Mouse (Mus musculus) hindbrain, postnatal 0 days (tissue): Measurements from ENCODE around the gene Tusc2. TPM values are rescaled to one million over a fixed set of nuclear protein-coding genes. Genes with fewer than 3 reads are reported as not detected.

ENCODE experiments used
- ATAC-seq: fragments of 200-750 bp; cut with Nextera tagmentation; 2 replicates; pipeline ENCODE4 v1.8.0; 2017; ENCODE audit warnings: mild to moderate bottlenecking, moderate TSS enrichment, moderate library complexity
- DNase-seq: peaks from one replicate; pipeline ENCODE4 v3.0.0-alpha.2; 2015; ENCODE audit warnings: low spot score
- H3K27ac ChIP-seq: fragments of 300-500 bp; sonication (generic); 2 replicates; pipeline ENCODE4 v1.5.1; 2014; ENCODE audit warnings: mild to moderate bottlenecking
- H3K27me3 ChIP-seq: fragments of 300-500 bp; sonication (generic); 2 replicates; pipeline ENCODE4 v1.6.1; 2014; ENCODE audit warnings: low read length, mixed read lengths; ENCODE audit not compliant: insufficient read depth
- H3K36me3 ChIP-seq: fragments of 300-500 bp; sonication (generic); 2 replicates; pipeline ENCODE4 v1.6.1; 2014; ENCODE audit warnings: low read length, mixed read lengths; ENCODE audit not compliant: insufficient read depth
- H3K4me1 ChIP-seq: fragments of 300-500 bp; sonication (generic); 2 replicates; pipeline ENCODE4 v1.6.1; 2014; ENCODE audit warnings: antibody characterized with exemption, low read length, mixed read lengths; ENCODE audit not compliant: insufficient read depth
- H3K4me2 ChIP-seq: fragments of 300-500 bp; sonication (generic); 2 replicates; pipeline ENCODE4 v1.6.1; 2014; ENCODE audit warnings: low read depth, mild to moderate bottlenecking, low read length, moderate library complexity, mixed read lengths
- H3K4me3 ChIP-seq: fragments of 300-500 bp; sonication (generic); 2 replicates; pipeline ENCODE4 v1.5.1; 2014; ENCODE audit warnings: low read length
- H3K9ac ChIP-seq: fragments of 300-500 bp; sonication (generic); replicated peaks from 2 replicates; pipeline ENCODE4 v1.6.1; 2014; ENCODE audit warnings: mild to moderate bottlenecking, low read length, moderate library complexity, mixed read lengths
- H3K9me3 ChIP-seq: fragments of 300-500 bp; sonication (generic); 2 replicates; pipeline ENCODE4 v1.6.1; 2016; ENCODE audit warnings: low read length, mixed read lengths
- CTCF ChIP-seq: IDR thresholded peaks from 2 replicates; pipeline ENCODE4 v1.5.1; 2016; ENCODE audit warnings: antibody characterized with exemption, control low read depth, low read depth
- WGBS: fragments of 180-500 bp; shearing (Covaris S2); extraction: QIAGEN DNeasy Blood & Tissue Kit; methylation state at CpG from one replicate; pipeline ENCODE4 v1.1.7; 2014; 5-methylcytosine and 5-hydroxymethylcytosine counted together
- polyA plus RNA-seq: library from polyadenylated mRNA; unstranded; fragments of >200 nt; fragmentation: Nextera tagmentation; extraction: Ambion mirVana; gene quantifications from 2 replicates; pipeline ENCODE4 v1.2.1, GENCODE M21; 2015
- total RNA-seq: library from RNA; depleted of rRNA; stranded (reverse); fragments of >200 nt; gene quantifications from 2 replicates; pipeline ENCODE4 v1.2.3, GENCODE M21; 2014

Gene Tusc2
- total and polyA plus RNA-seq, 2 experiments from 2014 or later = 115 to 142 TPM

DNA sequence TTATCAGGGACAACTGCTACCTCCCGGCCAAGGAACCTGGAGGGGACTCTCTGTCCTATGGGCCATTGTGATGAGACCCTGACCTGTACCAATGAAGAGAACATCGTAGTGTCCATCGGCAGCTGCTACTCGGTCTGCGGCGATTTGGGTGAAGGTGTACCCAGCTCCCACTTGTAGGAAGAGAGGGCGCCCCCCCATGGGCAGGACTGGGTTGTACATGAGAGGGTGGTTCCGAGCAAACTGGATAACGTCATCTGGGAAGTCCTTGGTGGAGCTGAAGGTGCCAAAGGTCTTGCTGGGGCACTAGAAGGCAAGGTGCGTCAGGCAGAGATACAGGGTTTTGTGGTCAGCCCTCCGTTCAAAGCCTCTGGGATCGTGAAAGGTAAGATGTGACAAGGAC lies 37.7 kb downstream of the Tusc2 start:
- Histone ChIP-seq H3K36me3 (no peaks in the 10 kb centered on the region), H3K4me1 (peaks cover 4% of the 10 kb centered on the region; the same call in 1 of the 2 replicates), H3K4me2 (no peak overlapping the region), H3K9me3 (no peaks in the 10 kb centered on the region), H3K4me3 (no peak overlapping the region), H3K27ac (no peak overlapping the region), H3K27me3 (no peaks in the 10 kb centered on the region), H3K9ac (no peak overlapping the region)
- 83% methylated on average over 12 of the region's 12 CpGs for WGBS
- ATAC-seq (no peak), DNase-seq (no peak)
- peak; percentile 30; the same call in 1 of the 2 replicates for TF ChIP-seq CTCF

DNA sequence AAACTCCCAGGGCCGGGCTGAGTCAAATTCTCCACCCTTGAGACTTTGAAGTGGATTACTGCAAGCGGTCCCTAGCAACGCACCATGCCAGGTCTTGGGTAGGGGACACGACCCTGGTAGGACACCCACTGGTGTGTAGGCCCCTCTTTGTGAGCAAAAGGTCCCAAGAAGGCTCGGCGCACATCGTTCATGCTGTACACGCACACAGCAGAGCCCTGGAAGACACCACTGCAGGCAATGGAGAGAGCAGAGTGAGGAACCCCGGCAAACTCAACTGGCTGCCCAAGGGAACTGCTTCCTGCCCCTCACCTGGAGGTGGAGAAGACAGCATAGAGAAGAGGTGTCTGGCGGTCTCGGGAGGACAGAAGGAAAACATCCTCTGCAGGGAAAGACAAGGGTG lies 38.2 kb downstream of the Tusc2 start:
- DNase-seq = no peak
- Histone ChIP-seq H3K4me2 (no peak overlapping the region), H3K9ac (no peak overlapping the region), H3K4me3 (no peak overlapping the region), H3K36me3 (no peaks in the 10 kb centered on the region), H3K27ac (no peak overlapping the region), H3K4me1 (peaks cover 4% of the 10 kb centered on the region; the same call in 1 of the 2 replicates), H3K9me3 (no peaks in the 10 kb centered on the region), H3K27me3 (no peaks in the 10 kb centered on the region)
- 90% methylated on average over 11 of the region's 11 CpGs for WGBS
- no peak for TF ChIP-seq CTCF
- ATAC-seq = no peak

DNA sequence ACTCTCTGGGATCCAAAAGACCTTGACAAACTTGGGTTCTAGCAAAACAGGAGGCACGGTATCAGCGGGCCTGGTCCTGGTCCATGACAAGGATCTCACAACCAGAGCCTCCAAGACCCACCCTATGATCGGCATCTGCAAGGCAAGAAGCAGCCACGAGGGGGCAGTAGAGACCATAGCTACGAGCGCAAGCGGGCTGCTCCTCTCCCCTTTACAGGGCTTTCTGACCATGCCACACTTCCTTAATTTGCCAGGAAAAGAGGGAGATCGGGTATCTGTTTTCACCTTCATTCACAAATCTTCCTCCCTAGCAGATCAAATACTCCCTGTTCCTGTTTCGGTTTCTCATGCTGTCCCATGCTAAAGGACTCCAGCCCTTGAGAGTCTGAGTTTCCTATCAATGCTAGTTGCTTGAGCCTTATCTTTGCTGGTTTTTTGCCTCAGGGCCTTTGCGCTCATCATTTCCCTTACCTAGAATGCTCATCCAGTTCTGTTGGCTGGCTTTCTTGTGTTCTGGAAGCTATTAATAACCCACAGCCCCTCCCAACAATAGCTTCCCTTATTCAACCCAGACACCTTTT lies 39.1 kb downstream of the Tusc2 start:
- H3K27ac ChIP-seq = peak overlapping the region; percentile 28; the same call in 1 of the 2 replicates
- H3K9ac ChIP-seq = no peak overlapping the region
- 11% methylated on average over 10 of the region's 10 CpGs for WGBS
- H3K9me3 ChIP-seq = no peaks in the 10 kb centered on the region
- no peak overlapping the region for H3K4me2 ChIP-seq
- peaks cover 4% of the 10 kb centered on the region; the same call in 1 of the 2 replicates for H3K4me1 ChIP-seq
- H3K36me3 ChIP-seq = no peaks in the 10 kb centered on the region
- DNase-seq = peak; percentile 95
- peak; percentile 99 for TF ChIP-seq CTCF
- no peak overlapping the region for H3K4me3 ChIP-seq
- no peaks in the 10 kb centered on the region for H3K27me3 ChIP-seq
- ATAC-seq = peak; percentile 84

DNA sequence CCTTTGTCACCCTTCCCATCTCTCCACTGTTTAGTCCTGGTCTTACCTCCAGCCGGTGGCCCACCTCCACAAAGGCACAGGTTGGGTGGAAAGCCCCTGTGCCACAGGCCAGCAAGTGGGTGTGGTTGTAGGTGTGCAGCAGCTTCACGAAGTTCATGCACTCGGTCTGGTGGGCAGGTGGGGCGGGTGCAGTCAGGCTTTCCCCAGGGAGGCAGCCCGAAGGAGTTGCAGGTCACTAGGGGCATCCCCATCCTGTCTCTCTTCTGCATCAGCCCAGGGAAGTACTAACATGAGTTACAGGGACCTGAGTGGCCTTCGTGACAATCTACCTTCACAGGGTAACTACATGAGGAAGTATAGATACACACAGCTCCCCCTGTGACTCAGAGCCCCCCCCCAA lies 40.2 kb downstream of the Tusc2 start:
- Histone ChIP-seq H3K4me2 (no peak overlapping the region), H3K36me3 (no peaks in the 10 kb centered on the region), H3K4me1 (peaks cover 9% of the 10 kb centered on the region; the same call in 1 of the 2 replicates), H3K4me3 (no peak overlapping the region), H3K27ac (no peak overlapping the region), H3K27me3 (no peaks in the 10 kb centered on the region), H3K9me3 (no peaks in the 10 kb centered on the region), H3K9ac (no peak overlapping the region)
- ATAC-seq (no peak), DNase-seq (no peak)
- no peak for TF ChIP-seq CTCF
- 81% methylated on average over 6 of the region's 6 CpGs for WGBS

DNA sequence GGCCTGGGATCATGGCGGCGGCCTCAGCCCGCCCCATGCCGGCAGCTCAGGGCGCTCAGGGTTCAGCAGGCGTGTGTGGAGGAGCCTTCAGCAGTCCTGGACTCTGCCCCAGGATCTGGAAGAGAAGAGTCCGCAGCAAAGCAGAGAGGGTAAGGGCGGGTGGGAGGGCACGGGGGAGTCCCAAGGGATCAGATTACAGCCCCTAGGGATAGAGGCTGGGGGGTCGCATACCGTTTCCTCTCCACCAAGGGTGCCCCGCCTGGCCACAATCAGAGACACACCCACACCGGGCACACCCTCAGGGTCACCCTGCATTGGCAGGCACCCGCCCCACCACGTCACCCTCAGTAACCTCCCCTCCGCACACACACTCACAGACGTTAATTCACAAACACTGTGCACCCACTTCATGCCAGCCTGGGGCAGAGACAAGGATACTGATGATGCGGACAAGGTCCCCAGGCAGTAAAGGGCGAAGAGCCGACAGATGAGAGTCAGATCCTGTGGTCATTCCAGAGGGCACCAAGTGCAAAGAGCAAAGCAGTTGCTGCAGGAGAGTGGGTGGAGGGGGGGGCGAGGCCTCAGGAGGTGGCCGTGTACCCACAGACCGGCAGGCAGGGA lies 42.1 kb downstream of the Tusc2 start:
- 43% methylated on average over 21 of the region's 23 CpGs for WGBS
- ATAC-seq = no peak
- no peak for TF ChIP-seq CTCF
- Histone ChIP-seq H3K4me1 (peaks cover 9% of the 10 kb centered on the region; the same call in 1 of the 2 replicates), H3K4me3 (no peak overlapping the region), H3K36me3 (no peaks in the 10 kb centered on the region), H3K27ac (no peak overlapping the region), H3K9me3 (no peaks in the 10 kb centered on the region), H3K27me3 (no peaks in the 10 kb centered on the region), H3K4me2 (0 out of 2 replicates have a peak overlapping the region, but pooled peaks have one; percentile 10), H3K9ac (no peak overlapping the region; the same call in 1 of the 2 replicates)
- DNase-seq = no peak

DNA sequence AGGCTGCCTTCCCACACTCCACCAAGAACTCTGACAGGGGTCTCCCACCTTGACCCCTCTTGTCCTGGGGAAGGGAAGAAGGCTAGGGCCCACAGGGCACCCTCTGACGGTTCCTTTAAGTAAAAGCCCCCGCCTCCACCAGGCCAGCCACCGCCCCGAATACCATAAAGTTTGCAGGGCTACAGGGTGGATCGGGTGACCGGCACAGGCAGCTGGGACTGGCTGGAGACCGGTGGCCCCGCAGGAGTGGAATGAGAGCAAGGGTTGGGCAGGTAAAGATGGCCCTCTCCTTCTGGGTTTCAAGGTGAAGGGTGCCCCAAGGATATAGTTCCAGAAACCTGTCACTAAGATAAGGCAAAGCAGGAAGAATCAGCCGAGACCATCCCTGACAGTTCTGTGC lies 43.5 kb downstream of the Tusc2 start:
- Histone ChIP-seq H3K4me3 (no peak overlapping the region), H3K4me1 (peaks cover 13% of the 10 kb centered on the region), H3K36me3 (no peaks in the 10 kb centered on the region), H3K27me3 (no peaks in the 10 kb centered on the region), H3K9ac (no peak overlapping the region), H3K27ac (peak overlapping the region; percentile 27; the same call in 1 of the 2 replicates), H3K9me3 (no peaks in the 10 kb centered on the region), H3K4me2 (0 out of 2 replicates have a peak overlapping the region, but pooled peaks have one; percentile 0)
- DNase-seq = no peak
- TF ChIP-seq CTCF = no peak
- no peak for ATAC-seq
- 30% methylated on average over 9 of the region's 9 CpGs for WGBS

DNA sequence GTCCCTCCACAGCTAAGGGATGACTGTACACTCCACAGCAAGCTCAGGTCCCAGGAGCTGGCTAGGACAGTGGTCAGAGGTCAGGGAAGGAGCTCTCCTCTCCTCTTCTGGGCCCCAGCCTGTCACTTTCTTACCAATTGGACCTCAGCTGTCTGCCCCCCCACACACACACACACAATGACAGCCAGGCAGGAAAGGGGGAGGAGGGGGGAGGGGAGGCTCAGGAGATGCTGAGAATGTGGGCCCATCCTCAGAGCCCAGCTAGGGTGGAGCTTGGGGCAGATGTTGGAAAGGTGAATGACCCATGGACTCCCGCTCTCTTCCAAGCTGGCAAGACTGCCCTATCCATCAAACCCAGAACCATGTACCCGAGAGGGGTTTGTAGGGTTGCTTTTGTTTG lies 44.0 kb downstream of the Tusc2 start:
- Histone ChIP-seq H3K27ac (peak overlapping the region; percentile 27), H3K4me3 (no peak overlapping the region), H3K9ac (no peak overlapping the region), H3K4me2 (0 out of 2 replicates have a peak overlapping the region, but pooled peaks have one; percentile 0), H3K36me3 (no peaks in the 10 kb centered on the region), H3K4me1 (peaks cover 18% of the 10 kb centered on the region), H3K9me3 (no peaks in the 10 kb centered on the region), H3K27me3 (no peaks in the 10 kb centered on the region)
- ATAC-seq = no peak
- no peak for DNase-seq
- whole genome bisulfite sequencing = 67% methylated on average over 2 of the region's 2 CpGs
- no peak for TF ChIP-seq CTCF
